Mouse (Mus musculus): ENCODE measurements around the gene Mettl7a1. TPM values are rescaled to one million over a fixed set of nuclear protein-coding genes. Genes with fewer than 3 reads are reported as not detected.
"Not testable (repeated sequence)": the region's sequence is repeated elsewhere in the genome, so short reads cannot be mapped to it uniquely, and the experiment has no call there.

The Mettl7a1 gene
- polyA plus RNA-seq (2011; ENCODE audit: insufficient read depth, insufficient read length, low replicate concordance, missing spikeins), result 29.4 and 34.3 TPM in 2 replicates

GRCm38 (mm10) chr15:100304019-100304991 lies at the start of gene Mettl7a1:
Gene Mettl7a1 (plus strand): TSS chr15:100304140.
- peak within 1 kb of the TSS; percentile 96 for H3K27ac ChIP-seq (ENCODE audit: control insufficient read depth, insufficient read depth, low read depth, low read length, poor library complexity)
- TF ChIP-seq CTCF (IDR thresholded peaks at IDR 0.05; ENCODE audit: control insufficient read depth, insufficient read depth, low read length) (no peak), POLR2A (IDR thresholded peaks at IDR 0.05; ENCODE audit: borderline replicate concordance, control insufficient read depth, low read depth, low read length) (peak; percentile 58; the same call in 1 of the 2 replicates)
- H3K4me3 ChIP-seq (replicated peaks; ENCODE audit: control insufficient read depth, low read depth, low read length), result peak within 1 kb of the TSS; percentile 79
- H3K4me1 ChIP-seq (ENCODE audit: control insufficient read depth, insufficient read depth, low read length), result no peaks in the 10 kb centered on the region; the same call in 1 of the 2 replicates
- under 1% methylated on average over 26 of the region's 30 CpGs for WGBS

DNA sequence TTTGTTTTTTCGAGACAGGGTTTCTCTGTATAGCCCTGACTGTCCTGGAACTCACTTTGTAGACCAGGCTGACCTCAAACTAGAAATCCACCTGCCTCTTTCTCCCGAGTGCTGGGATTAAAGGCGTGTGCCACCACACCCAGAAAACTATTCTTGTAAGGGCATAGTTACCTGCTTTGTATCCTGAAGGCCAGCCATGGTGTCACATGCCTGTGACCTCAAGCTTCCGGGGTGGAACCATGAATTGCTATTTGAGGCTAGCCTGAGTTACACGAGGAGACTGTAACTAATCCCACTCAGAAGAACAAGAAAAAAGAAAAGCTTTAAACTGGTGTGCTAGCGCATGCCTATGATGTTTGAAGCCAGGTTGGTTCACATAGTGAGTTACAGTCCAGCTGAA lies 47.6 kb upstream of the Mettl7a1 start:
- no peak for TF ChIP-seq CTCF (IDR thresholded peaks at IDR 0.05; ENCODE audit: control insufficient read depth, insufficient read depth, low read length)
- no peak for TF ChIP-seq POLR2A (IDR thresholded peaks at IDR 0.05; ENCODE audit: borderline replicate concordance, control insufficient read depth, low read depth, low read length)
- no peaks in the 10 kb centered on the region for H3K4me1 ChIP-seq (ENCODE audit: control insufficient read depth, insufficient read depth, low read length)
- no peak overlapping the region for H3K27ac ChIP-seq (ENCODE audit: control insufficient read depth, insufficient read depth, low read depth, low read length, poor library complexity)
- H3K4me3 ChIP-seq (replicated peaks; ENCODE audit: control insufficient read depth, low read depth, low read length), result no peak overlapping the region
- WGBS, result 87% methylated on average over 6 of the region's 6 CpGs

- no peaks in the 10 kb centered on the region for H3K4me1 ChIP-seq (ENCODE audit: control insufficient read depth, insufficient read depth, low read length)
- TF ChIP-seq CTCF (IDR thresholded peaks at IDR 0.05; ENCODE audit: control insufficient read depth, insufficient read depth, low read length), result no peak
- no peak for TF ChIP-seq POLR2A (IDR thresholded peaks at IDR 0.05; ENCODE audit: borderline replicate concordance, control insufficient read depth, low read depth, low read length)
Measured at GRCm38 (mm10) chr15:100257305-100257704, 46.6 kb upstream of the Mettl7a1 start.

DNA sequence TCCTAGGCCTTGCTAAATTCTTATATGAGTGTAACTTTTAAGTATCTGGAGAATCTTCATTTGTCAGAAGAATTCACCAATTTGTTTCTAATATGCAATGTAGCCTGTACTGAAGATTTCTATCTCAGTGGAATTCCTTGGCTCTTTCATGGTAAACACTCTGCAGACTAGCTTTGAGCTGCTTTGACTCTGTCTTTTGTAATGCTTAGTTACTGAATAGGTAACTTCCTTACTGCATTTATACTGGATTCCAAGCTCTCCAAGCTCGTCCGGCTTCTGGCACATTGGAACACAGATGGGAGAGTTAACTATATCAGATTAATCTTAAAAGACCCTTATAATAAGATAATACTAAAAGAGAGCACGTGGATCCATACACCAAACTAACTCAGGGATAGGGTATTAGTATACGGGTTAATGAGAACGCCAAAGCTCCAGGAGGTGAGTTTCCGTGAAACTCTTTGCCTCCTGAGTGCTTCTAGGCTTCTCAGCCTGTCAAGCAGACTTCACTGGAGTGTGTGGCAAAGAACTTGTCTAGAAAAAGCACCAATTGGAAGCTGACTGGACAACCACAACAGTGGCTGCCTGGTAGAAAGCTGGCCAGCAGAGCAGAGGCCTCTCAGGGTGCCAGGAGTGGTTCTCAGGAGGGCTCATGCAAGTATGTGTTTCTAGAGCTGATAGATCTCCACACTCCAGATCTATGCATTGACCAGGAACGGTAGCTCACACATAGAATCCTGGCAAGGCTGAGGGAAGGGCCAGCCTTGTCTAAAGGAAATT lies 45.1 kb upstream of the Mettl7a1 start:
- 94% methylated on average over 7 of the region's 7 CpGs for WGBS
- TF ChIP-seq CTCF (IDR thresholded peaks at IDR 0.05; ENCODE audit: control insufficient read depth, insufficient read depth, low read length) (no peak), POLR2A (IDR thresholded peaks at IDR 0.05; ENCODE audit: borderline replicate concordance, control insufficient read depth, low read depth, low read length) (no peak)
- H3K4me3 ChIP-seq (replicated peaks; ENCODE audit: control insufficient read depth, low read depth, low read length), result no peak overlapping the region
- H3K4me1 ChIP-seq (ENCODE audit: control insufficient read depth, insufficient read depth, low read length), result no peaks in the 10 kb centered on the region
- no peak overlapping the region for H3K27ac ChIP-seq (ENCODE audit: control insufficient read depth, insufficient read depth, low read depth, low read length, poor library complexity)

More at GRCm38 (mm10) chr15:100257305-100257704, 46.6 kb upstream of the Mettl7a1 start:
- no peak overlapping the region for H3K4me3 ChIP-seq (replicated peaks; ENCODE audit: control insufficient read depth, low read depth, low read length)
- 87% methylated on average over 5 of the region's 5 CpGs for WGBS
- no peak overlapping the region for H3K27ac ChIP-seq (ENCODE audit: control insufficient read depth, insufficient read depth, low read depth, low read length, poor library complexity)

- not testable (repeated sequence) for H3K4me3 ChIP-seq (replicated peaks; ENCODE audit: control insufficient read depth, low read depth, low read length); H3K4me1 ChIP-seq (ENCODE audit: control insufficient read depth, insufficient read depth, low read length); H3K27ac ChIP-seq (ENCODE audit: control insufficient read depth, insufficient read depth, low read depth, low read length, poor library complexity)
- WGBS, result 47% methylated on average over 6 of the region's 7 CpGs
Measured at GRCm38 (mm10) chr15:100260351-100260750, 43.6 kb upstream of the Mettl7a1 start.

- Histone ChIP-seq H3K4me3 (replicated peaks; ENCODE audit: control insufficient read depth, low read depth, low read length) (no peak overlapping the region), H3K27ac (ENCODE audit: control insufficient read depth, insufficient read depth, low read depth, low read length, poor library complexity) (no peak overlapping the region), H3K4me1 (ENCODE audit: control insufficient read depth, insufficient read depth, low read length) (no peaks in the 10 kb centered on the region)
- TF ChIP-seq CTCF (IDR thresholded peaks at IDR 0.05; ENCODE audit: control insufficient read depth, insufficient read depth, low read length) (no peak), POLR2A (IDR thresholded peaks at IDR 0.05; ENCODE audit: borderline replicate concordance, control insufficient read depth, low read depth, low read length) (no peak)
- 36% methylated on average over 4 of the region's 4 CpGs for WGBS
Measured at GRCm38 (mm10) chr15:100263246-100263905, 40.6 kb upstream of the Mettl7a1 start.

DNA sequence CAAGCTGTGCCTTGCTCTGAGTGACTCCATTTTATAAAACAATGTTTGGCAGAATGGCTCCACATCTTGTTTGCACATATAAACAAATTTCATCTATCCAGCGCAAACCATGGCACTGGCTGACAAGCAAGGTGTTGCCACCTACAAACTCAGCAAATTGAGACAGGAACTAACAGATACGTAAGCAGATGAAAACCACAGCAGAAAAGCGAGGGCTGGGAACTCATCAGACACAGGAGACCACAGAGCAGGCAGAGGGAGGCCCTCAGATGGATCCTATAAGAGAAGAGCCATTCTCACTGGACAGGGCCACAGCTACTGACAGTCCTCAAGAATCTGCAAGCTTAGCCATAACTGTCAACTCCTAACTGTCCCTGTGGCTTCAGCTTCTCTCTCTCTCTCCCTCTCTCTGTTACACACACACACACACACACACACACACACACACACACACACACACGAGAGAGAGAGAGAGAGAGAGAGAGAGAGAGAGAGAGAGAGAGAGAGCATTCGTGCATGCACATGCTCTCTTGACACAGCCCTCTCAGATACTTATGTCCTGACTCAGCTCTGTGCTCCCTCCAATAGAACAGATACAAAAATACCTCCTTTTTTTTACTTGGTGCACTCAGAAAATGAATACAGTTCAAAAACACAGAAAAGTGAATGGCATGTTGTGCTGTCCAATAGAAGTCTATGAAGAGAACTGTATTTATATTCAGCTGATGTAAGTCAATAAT lies 38.2 kb upstream of the Mettl7a1 start:
- no peaks in the 10 kb centered on the region for H3K4me1 ChIP-seq (ENCODE audit: control insufficient read depth, insufficient read depth, low read length)
- 62% methylated on average over 5 of the region's 5 CpGs for WGBS
- no peak overlapping the region for H3K27ac ChIP-seq (ENCODE audit: control insufficient read depth, insufficient read depth, low read depth, low read length, poor library complexity)
- H3K4me3 ChIP-seq (replicated peaks; ENCODE audit: control insufficient read depth, low read depth, low read length), result no peak overlapping the region
- no peak for TF ChIP-seq CTCF (IDR thresholded peaks at IDR 0.05; ENCODE audit: control insufficient read depth, insufficient read depth, low read length)
- no peak for TF ChIP-seq POLR2A (IDR thresholded peaks at IDR 0.05; ENCODE audit: borderline replicate concordance, control insufficient read depth, low read depth, low read length)
